Mouse (Mus musculus): Measurements from ENCODE around the gene Psmd6. TPM values are rescaled to one million over a fixed set of nuclear protein-coding genes. Genes with fewer than 3 reads are reported as not detected.

Gene Psmd6
- polyA plus RNA-seq, 2 experiments from 2014 or later = 126 to 136 TPM

- ATAC-seq = no peak
These were observed 56.2 kb downstream of the Psmd6 start for GRCm38 (mm10) chr14:14064486-14065141.

- ATAC-seq = no peak
These were observed 57.4 kb downstream of the Psmd6 start for GRCm38 (mm10) chr14:14063382-14063781.

- ATAC-seq = no peak
These were observed 58.1 kb downstream of the Psmd6 start for GRCm38 (mm10) chr14:14062531-14063245.

Other genes starting within 250 kb of the Psmd6 start
- gene Gm281, start 206.5 kb downstream of the Psmd6 start, polyA plus RNA-seq (2017; shearing (Covaris generic)) = not detected
- 10 to 100 TPM; 12.0 to 13.9 TPM for gene Atxn7, start 159.5 kb downstream of the Psmd6 start, polyA plus RNA-seq (2017; shearing (Covaris generic))
- 100 to 1,000 TPM; 113 to 135 TPM for gene Thoc7, start 159.1 kb downstream of the Psmd6 start, polyA plus RNA-seq (2017; shearing (Covaris generic))
- gene Olfr720, start 65.9 kb upstream of the Psmd6 start, polyA plus RNA-seq (2017; shearing (Covaris generic)) = not detected
- gene Olfr31, start 201.8 kb upstream of the Psmd6 start, polyA plus RNA-seq (2017; shearing (Covaris generic)) = under 1 TPM in 1 of 2 experiments, not detected in 1; 0.43 TPM
- 10 to 100 TPM in 1 of 2 experiments, 1 to 10 TPM in 1; 5.1 to 12.1 TPM for gene Il3ra, start 225.3 kb upstream of the Psmd6 start, polyA plus RNA-seq (2017; shearing (Covaris generic))

All from CD4-positive, CD25-positive, alpha-beta regulatory T cell, adult 4 months (primary cell).